Mouse (Mus musculus) limb, embryonic 10.5 days (tissue): ENCODE results near the gene Med24. TPM values are rescaled to one million over a fixed set of nuclear protein-coding genes. Genes with fewer than 3 reads are reported as not detected.
"Not testable (repeated sequence)": the region's sequence is repeated elsewhere in the genome, so short reads cannot be mapped to it uniquely, and the experiment has no call there.

Experiments used
- DNase-seq: peaks from one replicate; pipeline ENCODE4 v3.0.0-alpha.2; 2017; ENCODE audit warnings: low spot score
- H3K27ac ChIP-seq: fragments of 300-500 bp; sonication (generic); 2 replicates; pipeline ENCODE4 v1.5.1; 2016; ENCODE audit warnings: mild to moderate bottlenecking
- H3K27me3 ChIP-seq: fragments of 300-500 bp; sonication (generic); 2 replicates; pipeline ENCODE4 v1.6.1; 2016; ENCODE audit warnings: low read depth, mild to moderate bottlenecking; ENCODE audit not compliant: poor library complexity, severe bottlenecking
- H3K36me3 ChIP-seq: fragments of 300-500 bp; sonication (generic); 2 replicates; pipeline ENCODE4 v1.6.1; 2016; ENCODE audit warnings: mild to moderate bottlenecking, moderate library complexity
- H3K4me1 ChIP-seq: fragments of 300-500 bp; sonication (generic); 2 replicates; pipeline ENCODE4 v1.6.1; 2016
- H3K4me3 ChIP-seq: fragments of 300-500 bp; sonication (generic); 2 replicates; pipeline ENCODE4 v1.5.1; 2016; ENCODE audit warnings: mild to moderate bottlenecking, moderate library complexity
- H3K9me3 ChIP-seq: fragments of 300-500 bp; sonication (generic); replicated peaks from 2 replicates; pipeline ENCODE4 v1.6.1; 2016; ENCODE audit warnings: mild to moderate bottlenecking
- WGBS: fragments of 180-500 bp; shearing (Covaris S2); methylation state at CpG from one replicate; pipeline ENCODE4 v1.1.7; 2016; 5-methylcytosine and 5-hydroxymethylcytosine counted together
- polyA plus RNA-seq: library from polyadenylated mRNA; unstranded; fragments of >200 nt; fragmentation: Nextera tagmentation; extraction: Ambion mirVana; gene quantifications from 2 replicates; pipeline ENCODE4 v1.2.1, GENCODE M21; 2016

Med24 gene
- polyA plus RNA-seq, 1 experiment from 2014 or later, result 82.6 TPM

GRCm38 (mm10) chr11:98740393-98741050, 11.3 kb upstream of the Med24 start, which contains the start of gene Thra:
Gene Thra, plus strand, starts transcription at chr11:98740638.
- Histone ChIP-seq H3K36me3 (no peaks in the 10 kb centered on the region), H3K27ac (peak within 1 kb of the TSS; percentile 97), H3K9me3 (no peaks in the 10 kb centered on the region), H3K27me3 (no peaks in the 10 kb centered on the region), H3K4me3 (peak within 1 kb of the TSS; percentile 94), H3K4me1 (peaks cover 68% of the 10 kb centered on the region)
- peak; percentile 81 for DNase-seq
- under 1% methylated on average over 22 of the region's 22 CpGs for WGBS

- 15% methylated on average over 8 of the region's 8 CpGs for WGBS
- Histone ChIP-seq H3K4me3 (peak overlapping the region; percentile 94), H3K27ac (peak overlapping the region; percentile 97), H3K9me3 (no peaks in the 10 kb centered on the region), H3K27me3 (no peaks in the 10 kb centered on the region), H3K36me3 (no peaks in the 10 kb centered on the region), H3K4me1 (peaks cover 63% of the 10 kb centered on the region)
- no peak for DNase-seq
Observed at GRCm38 (mm10) chr11:98740026-98740392, 10.8 kb upstream of the Med24 start.

- DNase-seq, result no peak
- H3K4me1 ChIP-seq, result peaks cover 53% of the 10 kb centered on the region
- WGBS, result 75% methylated on average over 9 of the region's 9 CpGs
- H3K9me3 ChIP-seq, result peaks cover 4% of the 10 kb centered on the region; the same call in 1 of the 2 replicates
- no peaks in the 10 kb centered on the region for H3K36me3 ChIP-seq
- H3K4me3 ChIP-seq, result no peak overlapping the region
- H3K27ac ChIP-seq, result no peak overlapping the region; the same call in 1 of the 2 replicates
- no peaks in the 10 kb centered on the region for H3K27me3 ChIP-seq
Observed at GRCm38 (mm10) chr11:98738925-98739324, 9.7 kb upstream of the Med24 start.

GRCm38 (mm10) chr11:98738428-98738911, 9.2 kb upstream of the Med24 start:
- H3K27ac ChIP-seq, result peak overlapping the region; percentile 50; the same call in 1 of the 2 replicates
- DNase-seq, result no peak
- no peaks in the 10 kb centered on the region for H3K36me3 ChIP-seq
- no peak overlapping the region for H3K4me3 ChIP-seq
- H3K9me3 ChIP-seq, result peaks cover 4% of the 10 kb centered on the region; the same call in 1 of the 2 replicates
- peaks cover 48% of the 10 kb centered on the region for H3K4me1 ChIP-seq
- 43% methylated on average over 4 of the region's 4 CpGs for WGBS
- H3K27me3 ChIP-seq, result no peaks in the 10 kb centered on the region

- not testable (repeated sequence) for H3K36me3 ChIP-seq, H3K27me3 ChIP-seq, DNase-seq, H3K4me3 ChIP-seq, H3K27ac ChIP-seq, H3K9me3 ChIP-seq
- peaks cover 35% of the 10 kb centered on the region for H3K4me1 ChIP-seq
- 96% methylated on average over 2 of the region's 2 CpGs for WGBS
Observed at GRCm38 (mm10) chr11:98737220-98737619, 8.0 kb upstream of the Med24 start.

GRCm38 (mm10) chr11:98736176-98736575, 6.9 kb upstream of the Med24 start:
- Histone ChIP-seq H3K4me3 (no peak overlapping the region), H3K4me1 (peaks cover 26% of the 10 kb centered on the region), H3K27ac (no peak overlapping the region), H3K9me3 (peaks cover 4% of the 10 kb centered on the region; the same call in 1 of the 2 replicates), H3K36me3 (no peaks in the 10 kb centered on the region), H3K27me3 (no peaks in the 10 kb centered on the region)
- 90% methylated on average over 1 of the region's 1 CpGs for WGBS
- no peak for DNase-seq

GRCm38 (mm10) chr11:98735111-98735510, 5.9 kb upstream of the Med24 start:
- H3K9me3 ChIP-seq, result peaks cover 4% of the 10 kb centered on the region; the same call in 1 of the 2 replicates
- 91% methylated on average over 4 of the region's 4 CpGs for WGBS
- H3K4me3 ChIP-seq, result no peak overlapping the region
- no peak for DNase-seq
- H3K27me3 ChIP-seq, result no peaks in the 10 kb centered on the region
- H3K36me3 ChIP-seq, result no peaks in the 10 kb centered on the region
- H3K4me1 ChIP-seq, result peaks cover 16% of the 10 kb centered on the region
- no peak overlapping the region for H3K27ac ChIP-seq

GRCm38 (mm10) chr11:98734020-98734419, 4.8 kb upstream of the Med24 start:
- Histone ChIP-seq H3K4me3 (no peak overlapping the region), H3K9me3 (peaks cover 4% of the 10 kb centered on the region; the same call in 1 of the 2 replicates), H3K36me3 (no peaks in the 10 kb centered on the region), H3K27me3 (no peaks in the 10 kb centered on the region), H3K4me1 (peaks cover 8% of the 10 kb centered on the region; the same call in 1 of the 2 replicates), H3K27ac (no peak overlapping the region)
- WGBS, result 80% methylated on average over 3 of the region's 3 CpGs
- DNase-seq, result no peak

- Histone ChIP-seq H3K27me3 (no peaks in the 10 kb centered on the region), H3K27ac (no peak overlapping the region), H3K4me1 (peaks cover 6% of the 10 kb centered on the region), H3K36me3 (peaks cover 18% of the 10 kb centered on the region), H3K9me3 (peaks cover 4% of the 10 kb centered on the region; the same call in 1 of the 2 replicates), H3K4me3 (no peak overlapping the region)
- no peak for DNase-seq
- WGBS, result 68% methylated on average over 5 of the region's 5 CpGs
Observed at GRCm38 (mm10) chr11:98731134-98731533, 1.9 kb upstream of the Med24 start.

GRCm38 (mm10) chr11:98730727-98731126, 1.5 kb upstream of the Med24 start:
- no peak overlapping the region for H3K27ac ChIP-seq
- no peak overlapping the region for H3K4me3 ChIP-seq
- H3K9me3 ChIP-seq, result peaks cover 4% of the 10 kb centered on the region; the same call in 1 of the 2 replicates
- H3K27me3 ChIP-seq, result no peaks in the 10 kb centered on the region
- peaks cover 22% of the 10 kb centered on the region for H3K36me3 ChIP-seq
- 70% methylated on average over 4 of the region's 4 CpGs for WGBS
- peaks cover 6% of the 10 kb centered on the region for H3K4me1 ChIP-seq
- DNase-seq, result no peak

GRCm38 (mm10) chr11:98725926-98726506, 3.2 kb downstream of the Med24 start:
- H3K27me3 ChIP-seq, result no peaks in the 10 kb centered on the region
- H3K27ac ChIP-seq, result no peak overlapping the region
- H3K4me3 ChIP-seq, result no peak overlapping the region
- DNase-seq, result no peak
- H3K9me3 ChIP-seq, result no peaks in the 10 kb centered on the region
- 94% methylated on average over 15 of the region's 15 CpGs for WGBS
- peaks cover 44% of the 10 kb centered on the region for H3K36me3 ChIP-seq
- peaks cover 19% of the 10 kb centered on the region for H3K4me1 ChIP-seq

- no peak overlapping the region for H3K4me3 ChIP-seq
- no peak for DNase-seq
- peaks cover 23% of the 10 kb centered on the region for H3K4me1 ChIP-seq
- peaks cover 59% of the 10 kb centered on the region for H3K36me3 ChIP-seq
- no peaks in the 10 kb centered on the region for H3K27me3 ChIP-seq
- no peak overlapping the region for H3K27ac ChIP-seq
- no peaks in the 10 kb centered on the region for H3K9me3 ChIP-seq
- 87% methylated on average over 7 of the region's 7 CpGs for WGBS
Observed at GRCm38 (mm10) chr11:98723098-98723497, 6.1 kb downstream of the Med24 start.
